Mouse (Mus musculus): ENCODE data around the gene Srsf4. TPM values are rescaled to one million over a fixed set of nuclear protein-coding genes. Genes with fewer than 3 reads are reported as not detected.

Srsf4 gene
- polyA plus RNA-seq, 1 experiment from 2014 or later = 140 TPM

DNA sequence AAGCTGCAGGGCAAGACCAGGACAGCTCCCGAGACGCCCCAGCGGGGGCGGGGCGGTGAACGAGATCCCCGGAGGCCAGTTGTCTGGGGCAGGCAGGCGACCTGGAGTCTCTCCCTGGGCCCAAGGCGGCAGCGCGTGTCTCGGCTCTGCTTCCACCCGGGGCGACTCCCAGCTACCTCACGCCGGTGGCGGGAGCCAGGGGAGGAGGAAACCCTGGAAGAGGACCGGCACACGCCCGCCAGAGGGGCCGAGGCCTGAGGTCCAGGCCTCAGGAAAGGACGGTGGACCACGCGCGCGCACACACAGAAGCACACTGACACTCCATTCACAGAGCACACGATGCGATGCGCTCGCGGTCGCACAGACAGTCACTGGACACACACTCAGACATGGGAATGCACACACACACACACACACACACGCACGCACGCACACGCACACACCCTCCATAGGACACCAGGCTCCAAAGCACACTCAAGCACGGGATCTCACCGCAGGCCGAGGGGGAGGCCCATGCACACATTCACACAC is 37.0 kb upstream of the Srsf4 start:
- ATAC-seq (ENCODE audit: insufficient number of reproducible peaks, low FRiP score, low TSS enrichment, low read depth) (no peak), DNase-seq (ENCODE audit: low spot score) (peak; percentile 70)
- Histone ChIP-seq H3K9me3 (ENCODE audit: control insufficient read depth, low read length) (no peaks in the 10 kb centered on the region), H3K27me3 (ENCODE audit: control insufficient read depth, insufficient read depth, low read length) (peaks cover 3% of the 10 kb centered on the region; the same call in 1 of the 2 replicates), H3K27ac (replicated peaks; ENCODE audit: low read depth, low read length) (no peak overlapping the region), H3K4me1 (ENCODE audit: control insufficient read depth, insufficient read depth, low read length) (peaks cover 13% of the 10 kb centered on the region), H3K9ac (ENCODE audit: low read length) (peak overlapping the region; percentile 82), H3K4me3 (ENCODE audit: low read depth, low read length) (peak overlapping the region; percentile 58), H3K36me3 (ENCODE audit: control insufficient read depth, insufficient read depth, low read length) (no peaks in the 10 kb centered on the region), H3K4me2 (ENCODE audit: low read depth, severe bottlenecking) (peak overlapping the region; percentile 98)
- WGBS = under 1% methylated on average over 39 of the region's 39 CpGs

DNA sequence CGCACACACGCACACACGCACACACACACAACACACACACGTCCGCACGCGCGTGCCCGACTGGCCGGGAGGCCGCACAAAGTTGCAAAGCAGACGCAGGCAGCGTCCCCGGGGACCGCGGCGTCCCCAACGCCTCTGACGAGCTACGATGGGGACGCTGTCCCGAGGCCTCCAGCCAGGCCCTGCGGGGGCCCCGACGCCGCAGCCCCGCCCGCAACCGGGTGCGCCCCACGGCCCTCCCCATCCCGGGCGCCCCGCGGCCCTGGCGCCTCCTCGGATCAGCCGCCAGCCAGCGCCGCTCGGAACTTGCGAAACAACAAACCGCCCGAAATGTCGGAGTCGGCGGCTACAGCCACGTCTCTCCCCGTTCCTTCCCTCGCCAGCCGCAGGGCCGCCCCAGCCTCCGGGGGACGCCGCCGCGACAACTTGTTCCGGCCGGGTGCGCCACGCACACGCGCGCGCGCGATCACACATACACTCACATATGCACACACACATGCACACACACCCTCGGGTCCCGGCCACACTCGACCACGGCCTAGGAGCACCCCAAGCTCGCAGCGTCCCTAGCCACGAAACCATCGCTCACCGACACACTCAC is 36.4 kb upstream of the Srsf4 start:
- H3K36me3 ChIP-seq (ENCODE audit: control insufficient read depth, insufficient read depth, low read length) = no peaks in the 10 kb centered on the region
- H3K4me1 ChIP-seq (ENCODE audit: control insufficient read depth, insufficient read depth, low read length) = peaks cover 13% of the 10 kb centered on the region
- peak overlapping the region; percentile 58 for H3K4me3 ChIP-seq (ENCODE audit: low read depth, low read length)
- no peak overlapping the region for H3K27ac ChIP-seq (replicated peaks; ENCODE audit: low read depth, low read length)
- H3K9me3 ChIP-seq (ENCODE audit: control insufficient read depth, low read length) = no peaks in the 10 kb centered on the region
- ATAC-seq (ENCODE audit: insufficient number of reproducible peaks, low FRiP score, low TSS enrichment, low read depth) = no peak
- under 1% methylated on average over 76 of the region's 76 CpGs for WGBS
- H3K9ac ChIP-seq (ENCODE audit: low read length) = peak overlapping the region; percentile 82
- peak overlapping the region; percentile 98 for H3K4me2 ChIP-seq (ENCODE audit: low read depth, severe bottlenecking)
- peak; percentile 69 for DNase-seq (ENCODE audit: low spot score)
- peaks cover 3% of the 10 kb centered on the region; the same call in 1 of the 2 replicates for H3K27me3 ChIP-seq (ENCODE audit: control insufficient read depth, insufficient read depth, low read length)

DNA sequence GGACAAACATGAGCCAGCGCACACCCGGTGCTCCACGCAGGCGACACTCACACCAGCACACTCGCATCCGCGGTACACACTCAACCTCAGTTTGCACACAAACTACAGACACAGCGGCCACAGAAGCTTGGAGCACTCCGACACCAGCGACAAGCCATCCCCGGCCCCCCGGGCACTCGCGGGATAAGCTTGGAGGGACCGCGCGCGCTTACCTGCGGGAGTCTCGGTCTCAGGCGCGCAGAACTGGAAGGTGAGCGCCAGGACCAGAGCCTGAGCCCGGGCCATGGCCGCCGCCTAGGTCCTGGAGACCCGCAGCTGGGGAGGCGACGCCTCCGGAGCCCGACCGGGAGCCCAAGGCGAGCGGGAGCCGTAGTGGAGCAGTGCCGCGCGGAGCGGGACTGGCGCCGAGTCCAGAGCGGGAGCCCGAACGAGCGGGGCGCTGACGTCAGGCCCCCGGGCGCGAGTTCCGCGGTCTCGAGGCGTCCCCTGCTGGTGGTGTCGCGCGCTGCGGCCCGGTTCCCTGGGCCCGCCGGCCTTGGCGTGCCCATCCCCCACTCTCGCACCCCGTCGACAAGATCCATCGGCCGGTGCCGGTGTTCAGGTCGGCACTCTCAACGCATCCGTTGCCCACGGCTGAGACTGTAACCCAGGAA is 35.4 kb upstream of the Srsf4 start, which contains the start of gene Ptpru:
Gene Ptpru, minus strand, starts transcription at position 417 of the 653 bp plus-strand sequence.
- peak within 1 kb of the TSS; percentile 58 for H3K4me3 ChIP-seq (ENCODE audit: low read depth, low read length)
- H3K36me3 ChIP-seq (ENCODE audit: control insufficient read depth, insufficient read depth, low read length) = no peaks in the 10 kb centered on the region
- H3K4me1 ChIP-seq (ENCODE audit: control insufficient read depth, insufficient read depth, low read length) = peaks cover 13% of the 10 kb centered on the region
- peak within 1 kb of the TSS; percentile 82 for H3K9ac ChIP-seq (ENCODE audit: low read length)
- peak within 1 kb of the TSS; percentile 98 for H3K4me2 ChIP-seq (ENCODE audit: low read depth, severe bottlenecking)
- H3K9me3 ChIP-seq (ENCODE audit: control insufficient read depth, low read length) = no peaks in the 10 kb centered on the region
- WGBS = under 1% methylated on average over 70 of the region's 72 CpGs
- H3K27ac ChIP-seq (replicated peaks; ENCODE audit: low read depth, low read length) = no peak within 1 kb of the TSS
- H3K27me3 ChIP-seq (ENCODE audit: control insufficient read depth, insufficient read depth, low read length) = peaks cover 3% of the 10 kb centered on the region; the same call in 1 of the 2 replicates
- peak; percentile 93 for DNase-seq (ENCODE audit: low spot score)
- peak; percentile 73 for ATAC-seq (ENCODE audit: insufficient number of reproducible peaks, low FRiP score, low TSS enrichment, low read depth)

DNA sequence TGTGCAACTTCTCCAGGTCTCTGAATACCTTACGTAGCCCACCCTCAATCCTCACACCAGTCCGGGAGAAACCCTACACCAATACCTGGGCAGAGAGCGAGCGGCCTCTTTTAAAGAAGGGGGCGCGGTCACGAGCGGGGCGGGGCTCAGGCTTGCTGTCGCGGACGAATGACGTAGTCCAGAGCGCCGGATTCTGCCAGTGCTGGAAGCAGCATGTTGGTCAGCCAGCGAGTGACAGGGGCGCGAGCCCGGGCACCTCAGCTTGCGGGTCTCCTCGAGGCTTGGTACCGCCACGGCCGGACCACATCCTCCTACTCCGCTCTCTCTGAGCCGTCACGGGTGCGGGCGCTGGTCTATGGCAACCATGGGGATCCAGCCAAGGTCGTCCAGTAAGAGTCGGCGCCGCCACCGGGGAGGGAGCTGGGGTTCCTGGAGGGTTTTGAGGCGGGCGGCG is 30.1 kb upstream of the Srsf4 start, which contains the start of gene Mecr:
Gene Mecr, plus strand, starts transcription at position 181 of the 454 bp plus-strand sequence.
- H3K4me1 ChIP-seq (ENCODE audit: control insufficient read depth, insufficient read depth, low read length) = peaks cover 3% of the 10 kb centered on the region; the same call in 1 of the 2 replicates
- peak within 1 kb of the TSS; percentile 86 for H3K4me2 ChIP-seq (ENCODE audit: low read depth, severe bottlenecking)
- H3K27ac ChIP-seq (replicated peaks; ENCODE audit: low read depth, low read length) = no peak within 1 kb of the TSS
- peak within 1 kb of the TSS; percentile 98 for H3K4me3 ChIP-seq (ENCODE audit: low read depth, low read length)
- ATAC-seq (ENCODE audit: insufficient number of reproducible peaks, low FRiP score, low TSS enrichment, low read depth) (peak; percentile 82), DNase-seq (ENCODE audit: low spot score) (peak; percentile 98)
- no peaks in the 10 kb centered on the region for H3K36me3 ChIP-seq (ENCODE audit: control insufficient read depth, insufficient read depth, low read length)
- peak within 1 kb of the TSS; percentile 71 for H3K9ac ChIP-seq (ENCODE audit: low read length)
- H3K9me3 ChIP-seq (ENCODE audit: control insufficient read depth, low read length) = no peaks in the 10 kb centered on the region
- H3K27me3 ChIP-seq (ENCODE audit: control insufficient read depth, insufficient read depth, low read length) = no peaks in the 10 kb centered on the region
- WGBS = under 1% methylated on average over 37 of the region's 37 CpGs

DNA sequence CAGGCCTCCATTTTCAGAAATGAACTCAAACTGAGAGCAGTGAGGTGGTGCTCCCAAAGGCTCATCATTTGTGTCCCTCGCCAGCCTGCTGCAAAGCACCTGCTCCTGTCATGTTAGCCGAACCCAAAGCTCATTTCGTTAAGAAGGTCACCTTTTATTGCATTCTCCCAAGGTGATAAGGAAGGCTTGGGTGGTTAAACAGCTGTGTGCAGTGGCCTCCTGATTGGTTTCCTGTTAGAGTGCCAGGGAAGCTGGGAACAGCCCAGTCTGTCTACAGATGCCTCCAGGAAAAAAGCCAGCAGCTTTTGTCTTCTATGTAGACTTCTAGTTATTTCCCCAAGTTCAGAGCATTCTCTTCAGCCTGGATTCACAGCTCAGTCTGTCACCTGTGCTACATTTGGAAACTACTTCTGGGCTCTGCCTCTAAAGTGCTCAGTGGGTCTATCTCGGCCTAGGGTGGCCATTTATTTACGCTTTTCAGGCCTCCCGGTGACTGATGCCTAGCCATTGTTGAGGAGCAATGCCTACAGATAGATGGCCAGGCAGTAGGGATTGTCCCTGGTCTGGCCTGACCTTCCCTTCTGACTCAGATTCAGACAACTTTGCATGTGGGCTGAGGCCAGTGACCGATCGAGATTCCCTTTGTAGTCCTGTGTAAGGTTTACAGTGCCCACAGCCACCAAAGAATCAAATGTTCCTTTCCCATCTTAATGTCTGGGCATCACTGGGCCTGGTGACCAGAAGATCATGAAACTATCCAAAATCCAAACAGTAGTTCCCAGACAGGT is 27.2 kb upstream of the Srsf4 start:
- Histone ChIP-seq H3K27ac (replicated peaks; ENCODE audit: low read depth, low read length) (no peak overlapping the region), H3K4me3 (ENCODE audit: low read depth, low read length) (no peak overlapping the region), H3K9me3 (ENCODE audit: control insufficient read depth, low read length) (no peaks in the 10 kb centered on the region), H3K4me1 (ENCODE audit: control insufficient read depth, insufficient read depth, low read length) (peaks cover 3% of the 10 kb centered on the region; the same call in 1 of the 2 replicates), H3K36me3 (ENCODE audit: control insufficient read depth, insufficient read depth, low read length) (no peaks in the 10 kb centered on the region), H3K9ac (ENCODE audit: low read length) (no peak overlapping the region), H3K27me3 (ENCODE audit: control insufficient read depth, insufficient read depth, low read length) (no peaks in the 10 kb centered on the region), H3K4me2 (ENCODE audit: low read depth, severe bottlenecking) (no peak overlapping the region)
- 84% methylated on average over 8 of the region's 8 CpGs for WGBS
- no peak for DNase-seq (ENCODE audit: low spot score)
- no peak for ATAC-seq (ENCODE audit: insufficient number of reproducible peaks, low FRiP score, low TSS enrichment, low read depth)

DNA sequence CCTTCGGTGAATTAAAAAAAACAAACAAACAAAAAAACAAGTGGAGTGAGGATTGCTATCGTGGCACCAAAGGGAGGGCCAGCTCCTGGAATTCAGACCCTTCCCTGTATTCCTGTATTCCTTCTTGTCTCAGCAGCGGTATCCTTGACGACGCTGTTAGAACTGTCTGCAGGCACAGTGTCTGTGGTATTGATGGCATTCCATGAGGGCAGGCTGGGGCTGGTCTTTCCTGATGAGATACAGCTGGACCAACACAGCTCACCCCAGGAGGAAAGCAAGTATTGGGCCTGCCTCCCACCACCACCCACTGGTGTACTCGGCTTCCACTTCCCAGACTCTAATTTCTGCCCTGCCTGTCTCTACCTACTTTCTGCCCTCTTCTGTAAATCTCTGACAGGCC is 25.3 kb upstream of the Srsf4 start:
- peaks cover 3% of the 10 kb centered on the region; the same call in 1 of the 2 replicates for H3K4me1 ChIP-seq (ENCODE audit: control insufficient read depth, insufficient read depth, low read length)
- no peak for ATAC-seq (ENCODE audit: insufficient number of reproducible peaks, low FRiP score, low TSS enrichment, low read depth)
- no peaks in the 10 kb centered on the region for H3K9me3 ChIP-seq (ENCODE audit: control insufficient read depth, low read length)
- no peaks in the 10 kb centered on the region for H3K27me3 ChIP-seq (ENCODE audit: control insufficient read depth, insufficient read depth, low read length)
- H3K4me3 ChIP-seq (ENCODE audit: low read depth, low read length) = no peak overlapping the region
- peak overlapping the region; percentile 36; the same call in 1 of the 2 replicates for H3K27ac ChIP-seq (replicated peaks; ENCODE audit: low read depth, low read length)
- no peak for DNase-seq (ENCODE audit: low spot score)
- WGBS = 66% methylated on average over 6 of the region's 6 CpGs
- no peak overlapping the region for H3K9ac ChIP-seq (ENCODE audit: low read length)
- no peaks in the 10 kb centered on the region for H3K36me3 ChIP-seq (ENCODE audit: control insufficient read depth, insufficient read depth, low read length)
- H3K4me2 ChIP-seq (ENCODE audit: low read depth, severe bottlenecking) = no peak overlapping the region

DNA sequence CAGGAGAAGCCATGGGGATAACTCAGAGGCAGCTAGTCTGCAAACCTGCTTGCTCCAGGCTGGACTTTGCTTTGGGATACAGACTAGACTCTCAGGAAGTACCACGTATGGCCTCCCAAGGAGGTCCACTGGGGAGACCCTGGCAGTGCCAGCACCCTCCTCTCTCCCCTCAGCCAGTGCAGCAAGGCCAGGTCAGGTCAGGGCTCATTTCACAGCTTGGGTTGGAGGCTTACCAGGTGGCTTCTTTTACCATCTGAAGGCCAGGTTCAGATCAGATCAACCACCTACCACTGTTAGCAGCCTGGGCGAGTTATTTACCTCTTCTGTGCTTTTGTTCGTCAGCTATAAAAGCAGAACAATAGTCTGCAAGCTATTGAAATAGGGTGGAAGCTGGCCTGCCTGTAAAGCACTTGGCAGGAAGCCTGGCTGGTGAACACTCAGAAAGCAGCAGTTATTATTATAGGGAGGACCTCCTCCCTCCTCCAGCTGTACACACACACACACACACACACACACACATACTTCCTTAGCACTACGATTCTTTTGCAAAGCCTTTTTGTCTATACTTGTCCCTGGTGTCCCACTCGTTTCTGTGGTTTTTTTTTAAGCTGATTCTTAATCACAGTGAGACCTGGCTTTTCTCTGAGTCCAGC is 23.3 kb upstream of the Srsf4 start:
- no peaks in the 10 kb centered on the region for H3K9me3 ChIP-seq (ENCODE audit: control insufficient read depth, low read length)
- H3K4me3 ChIP-seq (ENCODE audit: low read depth, low read length) = no peak overlapping the region
- no peak for ATAC-seq (ENCODE audit: insufficient number of reproducible peaks, low FRiP score, low TSS enrichment, low read depth)
- H3K27ac ChIP-seq (replicated peaks; ENCODE audit: low read depth, low read length) = no peak overlapping the region
- no peak for DNase-seq (ENCODE audit: low spot score)
- no peaks in the 10 kb centered on the region for H3K36me3 ChIP-seq (ENCODE audit: control insufficient read depth, insufficient read depth, low read length)
- H3K27me3 ChIP-seq (ENCODE audit: control insufficient read depth, insufficient read depth, low read length) = no peaks in the 10 kb centered on the region
- H3K9ac ChIP-seq (ENCODE audit: low read length) = no peak overlapping the region
- no peaks in the 10 kb centered on the region for H3K4me1 ChIP-seq (ENCODE audit: control insufficient read depth, insufficient read depth, low read length)
- no peak overlapping the region for H3K4me2 ChIP-seq (ENCODE audit: low read depth, severe bottlenecking)
- 69% methylated on average over 5 of the region's 5 CpGs for WGBS
